Comparison of ENCODE assay signal across 32 mouse cellular contexts in genomic region chr11:113096209-113096608, GRCm38 (mm10).
A peak's percentile ranks its signal among the peaks of the same experiment; 100 is the strongest.
DNase-seq lines count a peak whose midpoint lies in the region; ATAC-seq and TF ChIP-seq lines count a peak whose summit lies in the region.
"Had no signal": no experiment of that assay in that cellular context is flagged by ENCODE, and none has a peak within 500 bp of the region (broad histone marks: within the 10 kb centered on the region; RNA-seq: fewer than 3 reads in every experiment).

No protein-coding gene starts in this region.

- H3K4me1 ChIP-seq in forebrain, embryonic 10.5 days: peaks cover 33% of the 10 kb centered on the region
- peaks cover 3% of the 10 kb centered on the region; the same call in 1 of the 2 replicates for H3K4me1 ChIP-seq in forebrain, embryonic 11.5 days (replicated peaks; ENCODE audit: control insufficient read depth, insufficient read depth, low read length)
- H3K4me1 ChIP-seq in midbrain, embryonic 10.5 days: peaks cover 32% of the 10 kb centered on the region
- H3K4me1 ChIP-seq in midbrain, embryonic 13.5 days (replicated peaks): peaks cover 19% of the 10 kb centered on the region
- peaks cover 14% of the 10 kb centered on the region for H3K4me1 ChIP-seq in intestine, postnatal 0 days (replicated peaks; ENCODE audit: control insufficient read depth, insufficient read depth, low read length)
- peaks cover 10% of the 10 kb centered on the region for H3K4me1 ChIP-seq in hindbrain, embryonic 16.5 days (ENCODE audit: control insufficient read depth, insufficient read depth, low read depth, low read length)
- H3K4me1 ChIP-seq in kidney, embryonic 14.5 days (ENCODE audit: control insufficient read depth, insufficient read depth, low read length): peaks cover 8% of the 10 kb centered on the region
- H3K4me1 ChIP-seq: liver, embryonic 12.5 days had no signal

- no peak overlapping the region for H3K4me2 ChIP-seq in forebrain, embryonic 11.5 days (ENCODE audit: low read depth, low read length, severe bottlenecking)
- no peak overlapping the region for H3K4me2 ChIP-seq in midbrain, embryonic 13.5 days (replicated peaks)
- peak overlapping the region; percentile 37; the same call in 1 of the 2 replicates for H3K4me2 ChIP-seq in intestine, postnatal 0 days (replicated peaks; ENCODE audit: low read depth)
- H3K4me2 ChIP-seq in hindbrain, embryonic 16.5 days (ENCODE audit: low read length): no peak overlapping the region
- no peak overlapping the region for H3K4me2 ChIP-seq in kidney, embryonic 14.5 days (replicated peaks; ENCODE audit: low read depth, low read length)
- H3K4me2 ChIP-seq: embryonic facial prominence, embryonic 15.5 days; heart, embryonic 13.5 days; hindbrain, embryonic 15.5 days; liver, embryonic 12.5 days; midbrain, embryonic 11.5 days; neural tube, embryonic 12.5 days had no signal

- TF ChIP-seq CTCF in intestine, postnatal 0 days (IDR thresholded peaks at IDR 0.05; ENCODE audit: low read depth): no peak

- H3K9ac ChIP-seq in forebrain, embryonic 11.5 days (ENCODE audit: low read length): no peak overlapping the region
- H3K9ac ChIP-seq in midbrain, embryonic 13.5 days (replicated peaks): no peak overlapping the region
- H3K9ac ChIP-seq in intestine, postnatal 0 days (ENCODE audit: low read depth, low read length): no peak overlapping the region
- no peak overlapping the region for H3K9ac ChIP-seq in hindbrain, embryonic 16.5 days (ENCODE audit: low read depth, low read length)
- H3K9ac ChIP-seq in kidney, embryonic 14.5 days (ENCODE audit: low read depth, low read length): no peak overlapping the region
- H3K9ac ChIP-seq: embryonic facial prominence, embryonic 15.5 days; heart, embryonic 13.5 days; hindbrain, embryonic 15.5 days; liver, embryonic 12.5 days; liver, postnatal 0 days; neural tube, embryonic 12.5 days had no signal

- H3K27ac ChIP-seq in forebrain, embryonic 10.5 days: peak overlapping the region; percentile 58; the same call in 1 of the 2 replicates
- H3K27ac ChIP-seq in forebrain, embryonic 11.5 days (ENCODE audit: low read depth, low read length): no peak overlapping the region
- H3K27ac ChIP-seq in midbrain, embryonic 10.5 days (replicated peaks): peak overlapping the region; percentile 46; the same call in 1 of the 2 replicates
- H3K27ac ChIP-seq in midbrain, embryonic 13.5 days: no peak overlapping the region
- H3K27ac ChIP-seq in intestine, postnatal 0 days (ENCODE audit: low read depth, low read length): peak overlapping the region; percentile 22; the same call in 1 of the 2 replicates
- H3K27ac ChIP-seq in hindbrain, embryonic 16.5 days (ENCODE audit: low read depth, low read length): no peak overlapping the region
- no peak overlapping the region for H3K27ac ChIP-seq in kidney, embryonic 14.5 days (ENCODE audit: low read depth, low read length)
- H3K27ac ChIP-seq: embryonic facial prominence, embryonic 10.5 days; embryonic facial prominence, embryonic 15.5 days; gastrocnemius, adult 2 months; heart, adult 2 months; heart, embryonic 13.5 days; hindbrain, embryonic 15.5 days; layer of hippocampus, adult 2 months; liver, embryonic 12.5 days; neural tube, embryonic 12.5 days had no signal

- H3K27me3 ChIP-seq in forebrain, embryonic 10.5 days (ENCODE audit: poor library complexity, severe bottlenecking): no peaks in the 10 kb centered on the region
- no peaks in the 10 kb centered on the region for H3K27me3 ChIP-seq in forebrain, embryonic 11.5 days (ENCODE audit: control insufficient read depth, insufficient read depth, low read length)
- H3K27me3 ChIP-seq in midbrain, embryonic 10.5 days (ENCODE audit: low read depth, poor library complexity, severe bottlenecking): no peaks in the 10 kb centered on the region
- H3K27me3 ChIP-seq in midbrain, embryonic 13.5 days: no peaks in the 10 kb centered on the region
- no peaks in the 10 kb centered on the region for H3K27me3 ChIP-seq in intestine, postnatal 0 days (replicated peaks; ENCODE audit: control insufficient read depth, insufficient read depth, low read length)
- H3K27me3 ChIP-seq in hindbrain, embryonic 16.5 days (replicated peaks; ENCODE audit: control insufficient read depth, insufficient read depth, low read length): no peaks in the 10 kb centered on the region
- H3K27me3 ChIP-seq in kidney, embryonic 14.5 days (ENCODE audit: control insufficient read depth, insufficient read depth, low read length): no peaks in the 10 kb centered on the region
- H3K27me3 ChIP-seq: embryonic facial prominence, embryonic 15.5 days; heart, embryonic 13.5 days; hindbrain, embryonic 15.5 days; liver, embryonic 12.5 days; neural tube, embryonic 12.5 days; Patski had no signal

- no peak for DNase-seq in forebrain, embryonic 10.5 days (ENCODE audit: extremely low spot score, low spot score)
- no peak for DNase-seq in forebrain, embryonic 11.5 days (ENCODE audit: low spot score)
- no peak for DNase-seq in midbrain, embryonic 10.5 days (ENCODE audit: low spot score)
- no peak for DNase-seq in cerebellum, adult 11 months
- DNase-seq: adrenal gland, postnatal 10 days; cerebellum, adult 11-12 months; cerebellum, adult 9-11 months; gastrocnemius, adult 2 months; gastrocnemius, postnatal 36 days; heart, adult 2 months; heart, postnatal 10 days; kidney, adult 11 months; kidney, postnatal 36 days; liver, postnatal 0 days; right cerebral cortex, adult 18-20 months; spleen, adult 18-20 months had no signal

- no peak overlapping the region for H3K4me3 ChIP-seq in forebrain, embryonic 10.5 days
- no peak overlapping the region for H3K4me3 ChIP-seq in forebrain, embryonic 11.5 days (ENCODE audit: low read depth, low read length)
- no peak overlapping the region for H3K4me3 ChIP-seq in midbrain, embryonic 10.5 days
- no peak overlapping the region for H3K4me3 ChIP-seq in midbrain, embryonic 13.5 days (replicated peaks)
- H3K4me3 ChIP-seq in intestine, postnatal 0 days (ENCODE audit: low read depth, low read length): no peak overlapping the region
- H3K4me3 ChIP-seq in hindbrain, embryonic 16.5 days (ENCODE audit: low read length): no peak overlapping the region
- H3K4me3 ChIP-seq in kidney, embryonic 14.5 days (ENCODE audit: low read length): no peak overlapping the region
- H3K4me3 ChIP-seq: embryonic facial prominence, embryonic 10.5 days; embryonic facial prominence, embryonic 15.5 days; gastrocnemius, adult 2 months; heart, adult 2 months; heart, embryonic 13.5 days; hindbrain, embryonic 15.5 days; layer of hippocampus, adult 2 months; liver, embryonic 12.5 days; myocyte; neural tube, embryonic 12.5 days had no signal

- no peak for ATAC-seq in forebrain, embryonic 11.5 days (replicated peaks; ENCODE audit: low FRiP score)
- no peak for ATAC-seq in midbrain, embryonic 13.5 days
- ATAC-seq in intestine, postnatal 0 days: no peak
- no peak for ATAC-seq in hindbrain, embryonic 16.5 days
- no peak for ATAC-seq in kidney, embryonic 14.5 days (ENCODE audit: low FRiP score, low TSS enrichment)
- ATAC-seq: liver, embryonic 12.5 days; liver, postnatal 0 days; lung, postnatal 0 days; Patski had no signal

- WGBS in forebrain, embryonic 10.5 days: 79% methylated on average over 8 of the region's 8 CpGs
- 76% methylated on average over 8 of the region's 8 CpGs for WGBS in forebrain, embryonic 11.5 days
- 71% methylated on average over 8 of the region's 8 CpGs for WGBS in midbrain, embryonic 10.5 days
- WGBS in midbrain, embryonic 13.5 days: 76% methylated on average over 8 of the region's 8 CpGs
- WGBS in intestine, postnatal 0 days: 35% methylated on average over 8 of the region's 8 CpGs
- WGBS in hindbrain, embryonic 16.5 days: 50% methylated on average over 8 of the region's 8 CpGs
- 59% methylated on average over 8 of the region's 8 CpGs for WGBS in kidney, embryonic 14.5 days

- peaks cover 5% of the 10 kb centered on the region; the same call in 1 of the 2 replicates for H3K9me3 ChIP-seq in forebrain, embryonic 10.5 days
- no peaks in the 10 kb centered on the region for H3K9me3 ChIP-seq in forebrain, embryonic 11.5 days (ENCODE audit: control insufficient read depth, low read length)
- no peaks in the 10 kb centered on the region for H3K9me3 ChIP-seq in midbrain, embryonic 10.5 days (replicated peaks)
- no peaks in the 10 kb centered on the region for H3K9me3 ChIP-seq in midbrain, embryonic 13.5 days
- H3K9me3 ChIP-seq in intestine, postnatal 0 days (ENCODE audit: control insufficient read depth): no peaks in the 10 kb centered on the region
- H3K9me3 ChIP-seq in hindbrain, embryonic 16.5 days (ENCODE audit: control insufficient read depth, low read length): no peaks in the 10 kb centered on the region
- H3K9me3 ChIP-seq in kidney, embryonic 14.5 days (ENCODE audit: control insufficient read depth, low read length): no peaks in the 10 kb centered on the region
- H3K9me3 ChIP-seq: embryonic facial prominence, embryonic 10.5 days; embryonic facial prominence, embryonic 15.5 days; heart, embryonic 13.5 days; hindbrain, embryonic 15.5 days; neural tube, embryonic 12.5 days had no signal

- H3K36me3 ChIP-seq in forebrain, embryonic 10.5 days (replicated peaks): no peaks in the 10 kb centered on the region
- H3K36me3 ChIP-seq in forebrain, embryonic 11.5 days (ENCODE audit: control insufficient read depth, insufficient read depth, low read length): no peaks in the 10 kb centered on the region
- no peaks in the 10 kb centered on the region for H3K36me3 ChIP-seq in midbrain, embryonic 10.5 days
- H3K36me3 ChIP-seq in midbrain, embryonic 13.5 days: no peaks in the 10 kb centered on the region
- no peaks in the 10 kb centered on the region; the same call in 1 of the 2 replicates for H3K36me3 ChIP-seq in intestine, postnatal 0 days (ENCODE audit: control insufficient read depth, insufficient read depth)
- H3K36me3 ChIP-seq in hindbrain, embryonic 16.5 days (ENCODE audit: control insufficient read depth, insufficient read depth, low read length): no peaks in the 10 kb centered on the region
- H3K36me3 ChIP-seq in kidney, embryonic 14.5 days (ENCODE audit: control insufficient read depth, insufficient read depth, low read length): no peaks in the 10 kb centered on the region
- H3K36me3 ChIP-seq: embryonic facial prominence, embryonic 10.5 days; embryonic facial prominence, embryonic 15.5 days; G1E; heart, embryonic 13.5 days; hindbrain, embryonic 15.5 days; liver, embryonic 12.5 days; neural tube, embryonic 12.5 days had no signal

Comparison
In these comparisons a context has a peak if more than half of its experiments do, and no peak if none do; other contexts are left out.
1. H3K27ac ChIP-seq: peak in forebrain, embryonic 10.5 days (single experiment), midbrain, embryonic 10.5 days (single experiment) and intestine, postnatal 0 days (single experiment); none in forebrain, embryonic 11.5 days (single experiment), midbrain, embryonic 13.5 days (single experiment), hindbrain, embryonic 16.5 days (single experiment) and kidney, embryonic 14.5 days (single experiment).